Mouse (Mus musculus) left cerebral cortex, postnatal 25 days (tissue): Measurements from ENCODE around the gene Washc2. TPM values are rescaled to one million over a fixed set of nuclear protein-coding genes. Genes with fewer than 3 reads are reported as not detected.

ENCODE experiments used
- DNase-seq, 2 experiments: peaks; one replicate each; pipeline ENCODE4 v3.0.0; 2022; ENCODE audit warnings: low spot score in 2 of 2, mixed read lengths in 1 of 2
- intact Hi-C: fragments of 180-260 bp; cut with DNase I; formaldehyde crosslinking; loops from one replicate; pipeline ENCODE4 v1.15.1; 2025
- total RNA-seq, 2 experiments: library from RNA; stranded (reverse); gene quantifications; 2 replicates each; pipeline ENCODE4 v1.2.3; 2021

The Washc2 gene
- total RNA-seq, 2 experiments from 2014 or later, result 82.5 to 93.5 TPM

- intact Hi-C loops, result loop anchor here (10.0 kb wide), 1 partner anchor 165 kb away; no protein-coding TSS in a partner anchor
- DNase-seq, result no peak
Measured at GRCm38 (mm10) chr6:116259649-116260048, 51.8 kb downstream of the Washc2 start.

GRCm38 (mm10) chr6:116260481-116260880 is 52.6 kb downstream of the Washc2 start:
- DNase-seq, result no peak
- intact Hi-C loops, result loop anchor here (10.0 kb wide), 1 partner anchor 164 kb away; no protein-coding TSS in a partner anchor

DNA sequence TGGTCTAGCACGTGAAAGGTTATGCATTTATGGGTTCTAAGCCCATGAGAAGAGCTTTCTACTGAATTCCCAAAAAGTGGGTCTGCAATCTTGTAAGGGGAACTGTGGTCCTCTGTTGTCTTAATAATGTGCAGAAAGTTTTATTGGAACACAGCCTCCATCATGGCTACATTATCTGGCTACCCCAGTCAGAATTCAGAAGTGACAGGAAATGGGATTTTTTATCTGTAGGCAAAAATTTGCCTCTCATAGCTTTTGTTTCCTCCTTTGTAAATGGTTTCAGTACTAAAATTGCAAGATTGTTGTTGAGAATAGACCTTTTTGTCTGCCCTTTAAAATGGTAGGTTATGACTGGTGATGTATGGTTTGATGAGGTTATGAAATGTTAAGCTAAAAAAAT is 55.0 kb downstream of the Washc2 start:
- no peak for DNase-seq
- intact Hi-C loops, result loop anchor here (10.0 kb wide), 1 partner anchor 162 kb away; no protein-coding TSS in a partner anchor

DNA sequence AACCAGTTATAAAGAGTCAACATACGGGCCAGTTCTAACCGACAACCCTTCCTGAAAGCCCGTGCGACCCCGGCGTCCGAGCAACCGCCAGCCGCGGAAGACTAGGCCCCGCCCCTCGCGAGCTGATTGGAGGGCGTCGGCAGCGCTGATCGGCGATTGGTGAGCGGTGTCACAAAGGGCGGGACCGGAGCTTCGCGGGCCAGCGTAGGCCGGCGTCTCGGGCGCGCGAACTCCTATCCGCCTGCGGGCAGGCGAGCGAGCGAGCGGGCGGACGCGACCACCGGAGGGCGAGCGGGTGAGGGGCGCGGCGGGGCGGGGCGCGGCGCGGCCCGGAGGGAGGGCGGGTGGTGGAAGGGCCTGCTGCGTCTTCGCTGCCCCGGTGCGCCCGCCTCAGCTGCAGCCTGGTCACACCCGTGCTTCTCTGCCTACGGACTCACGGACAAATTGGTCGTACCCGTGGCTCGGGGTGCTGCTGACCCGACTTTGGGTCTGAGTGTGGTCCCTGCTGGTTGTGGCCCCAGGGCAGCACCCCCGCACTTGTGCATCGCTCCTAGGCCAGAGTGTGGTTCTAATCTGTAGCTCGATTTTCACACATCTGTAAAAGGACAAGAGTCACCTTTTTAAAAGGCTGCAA is 56.3 kb downstream of the Washc2 start, which contains the start of gene Zfand4:
Gene Zfand4, plus strand, starts transcription at position 205 of the 634 bp plus-strand sequence.
- intact Hi-C loops, result loop anchor here (10.0 kb wide), 1 partner anchor 161 kb away; no protein-coding TSS in a partner anchor
- peak; percentile 89 to 90 for DNase-seq

- no peak for DNase-seq
- intact Hi-C loops, result loop anchor here (10.0 kb wide), 1 partner anchor 160 kb away; no protein-coding TSS in a partner anchor
Measured at GRCm38 (mm10) chr6:116264836-116265235, 57.0 kb downstream of the Washc2 start.

GRCm38 (mm10) chr6:116265603-116266002 is 57.8 kb downstream of the Washc2 start:
- no peak for DNase-seq
- intact Hi-C loops, result loop anchor here (10.0 kb wide), 1 partner anchor 159 kb away; no protein-coding TSS in a partner anchor

DNA sequence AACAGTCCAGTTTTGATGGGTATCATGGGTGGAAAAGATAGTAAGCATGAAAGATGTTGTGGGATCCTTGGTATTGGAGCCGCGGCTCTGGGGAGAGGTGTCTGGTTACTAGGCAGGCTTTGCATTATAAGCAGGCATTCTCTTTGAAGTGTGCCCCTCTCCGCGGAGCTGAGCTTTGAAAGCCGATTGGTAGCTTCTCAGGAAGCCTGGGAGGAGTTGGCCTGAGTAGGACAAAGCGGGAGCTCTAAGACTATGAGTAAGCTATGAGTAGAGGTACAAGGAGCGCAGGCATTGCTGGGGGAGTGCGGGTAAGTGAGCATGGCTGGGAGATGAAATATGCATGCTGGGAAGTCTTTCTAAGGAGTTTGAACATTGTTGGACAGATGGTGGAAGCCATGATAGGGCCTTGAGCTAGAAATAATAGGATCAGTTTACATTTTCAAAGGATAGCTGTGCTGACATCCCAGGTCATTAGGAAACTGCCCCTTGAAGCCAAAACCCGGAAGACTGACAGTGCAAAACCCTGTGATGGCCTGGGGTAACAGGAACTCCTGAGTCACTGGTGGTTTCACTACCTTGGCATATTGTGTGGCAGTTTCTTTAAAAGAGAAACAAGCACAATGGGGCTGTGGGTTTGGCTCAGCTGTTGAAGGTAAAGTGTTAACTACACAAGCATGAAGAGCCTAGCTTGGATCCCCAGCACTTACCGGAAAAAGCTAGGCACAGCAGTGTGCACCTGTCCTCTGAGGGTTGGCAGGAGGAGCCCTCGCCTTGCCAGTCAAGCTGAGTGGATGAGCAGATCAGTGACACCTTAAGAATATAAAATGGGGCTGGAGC is 58.7 kb downstream of the Washc2 start:
- DNase-seq, result peak in 1 of 2 experiments; percentile 24
- intact Hi-C loops, result loop anchor here (10.0 kb wide), 1 partner anchor 158 kb away; no protein-coding TSS in a partner anchor

GRCm38 (mm10) chr6:116267110-116267423 is 59.2 kb downstream of the Washc2 start:
- DNase-seq, result no peak
- intact Hi-C loops, result loop anchor here (10.0 kb wide), 1 partner anchor 158 kb away; no protein-coding TSS in a partner anchor

DNA sequence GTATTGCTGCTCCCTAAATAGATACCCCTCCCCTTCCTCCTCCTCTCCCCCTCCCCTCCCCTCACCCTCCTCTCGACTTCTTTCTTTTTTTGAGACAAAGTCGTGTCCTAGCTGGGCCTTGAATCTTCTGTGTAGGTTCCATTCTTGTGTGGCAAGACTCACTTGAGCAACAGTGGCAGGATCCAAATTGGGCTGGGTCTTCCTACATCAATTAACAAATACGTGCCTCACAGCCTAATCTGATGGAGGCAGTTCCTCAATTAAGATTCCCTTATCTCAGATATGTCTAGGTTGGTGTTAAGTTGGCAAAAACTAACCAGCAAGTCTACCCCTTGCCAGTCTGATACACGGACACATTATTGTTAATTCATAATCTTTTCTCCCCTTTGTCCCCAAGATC is 67.9 kb downstream of the Washc2 start:
- no peak for DNase-seq
- intact Hi-C loops, result no loop called here

GRCm38 (mm10) chr6:116278679-116279317 is 71.0 kb downstream of the Washc2 start:
- DNase-seq, result no peak
- intact Hi-C loops, result no loop called here

DNA sequence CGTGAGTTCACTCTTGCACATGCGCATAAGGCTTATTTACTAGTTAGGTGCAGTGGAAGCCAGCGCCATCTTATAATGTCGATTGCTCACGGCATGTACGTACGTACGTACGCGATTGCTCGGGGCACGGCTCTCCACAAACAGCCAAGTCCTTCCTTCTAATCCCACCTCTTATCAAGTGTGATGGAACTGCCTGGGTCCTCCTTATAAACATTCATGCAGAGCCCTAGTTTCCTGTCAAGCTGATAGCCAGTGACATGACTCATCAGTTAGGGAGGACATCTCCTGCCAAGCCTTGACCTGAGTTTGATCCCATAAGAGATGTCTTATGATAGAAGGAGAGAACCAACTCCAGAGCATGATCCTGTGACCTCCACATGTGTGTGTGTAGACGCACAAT is 73.2 kb downstream of the Washc2 start:
- no peak for DNase-seq
- intact Hi-C loops, result no loop called here

DNA sequence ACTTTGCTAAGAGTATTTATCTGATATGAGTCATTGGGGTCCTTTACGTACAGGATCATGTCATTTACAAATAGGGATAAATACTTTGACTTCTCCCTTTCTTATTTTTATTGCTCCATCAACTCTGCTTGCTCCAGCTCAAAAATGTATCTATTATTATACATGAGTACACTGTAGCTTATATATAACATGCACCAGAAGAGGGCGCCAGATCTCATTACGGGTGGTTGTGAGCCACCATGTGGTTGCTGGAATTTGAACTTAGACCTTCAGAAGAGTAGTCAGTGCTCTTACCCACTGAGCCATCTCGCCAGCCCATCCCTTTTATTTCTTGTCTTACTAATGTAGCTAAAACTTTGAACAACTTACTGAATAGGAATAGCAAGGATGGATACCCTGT is 74.7 kb downstream of the Washc2 start:
- no peak for DNase-seq
- intact Hi-C loops, result no loop called here

DNA sequence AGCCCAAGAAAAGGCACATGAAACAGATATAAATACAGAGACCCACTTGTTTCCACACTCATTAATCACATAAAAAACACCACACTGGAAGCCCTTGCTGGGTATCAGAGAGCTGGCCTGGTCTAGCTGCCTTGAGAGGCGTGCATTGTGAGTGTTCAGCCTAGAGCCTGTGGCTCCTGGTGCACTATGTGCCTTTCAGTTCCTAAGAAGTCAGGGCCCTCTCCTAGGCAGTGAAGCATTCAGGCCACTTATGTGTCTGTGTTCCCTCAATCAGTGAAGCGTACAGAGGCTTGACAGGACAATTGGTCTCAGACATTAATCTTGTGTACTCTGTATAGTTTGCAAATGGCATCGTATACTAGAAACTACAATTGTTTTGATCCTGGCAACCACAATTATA is 75.4 kb downstream of the Washc2 start:
- intact Hi-C loops, result no loop called here
- no peak for DNase-seq

DNA sequence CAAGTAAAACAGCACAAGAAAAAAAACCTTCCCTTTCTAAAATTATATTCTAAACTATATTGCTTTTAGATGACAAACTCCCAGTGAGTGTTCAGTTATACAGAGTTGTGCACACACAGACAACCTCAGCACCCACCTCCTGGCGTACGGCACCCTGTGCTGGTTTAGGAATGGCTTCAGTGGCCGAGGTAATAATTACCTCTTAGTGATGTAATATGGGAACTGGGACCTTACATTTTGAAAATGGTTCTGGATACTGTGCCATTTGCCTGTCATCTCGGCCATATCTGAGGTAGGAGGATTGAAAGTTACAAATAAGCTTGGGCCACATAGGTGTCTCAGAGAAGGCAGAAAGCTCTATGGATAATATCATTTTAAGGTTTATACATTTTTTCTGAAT is 78.5 kb downstream of the Washc2 start:
- DNase-seq, result no peak
- intact Hi-C loops, result no loop called here

DNA sequence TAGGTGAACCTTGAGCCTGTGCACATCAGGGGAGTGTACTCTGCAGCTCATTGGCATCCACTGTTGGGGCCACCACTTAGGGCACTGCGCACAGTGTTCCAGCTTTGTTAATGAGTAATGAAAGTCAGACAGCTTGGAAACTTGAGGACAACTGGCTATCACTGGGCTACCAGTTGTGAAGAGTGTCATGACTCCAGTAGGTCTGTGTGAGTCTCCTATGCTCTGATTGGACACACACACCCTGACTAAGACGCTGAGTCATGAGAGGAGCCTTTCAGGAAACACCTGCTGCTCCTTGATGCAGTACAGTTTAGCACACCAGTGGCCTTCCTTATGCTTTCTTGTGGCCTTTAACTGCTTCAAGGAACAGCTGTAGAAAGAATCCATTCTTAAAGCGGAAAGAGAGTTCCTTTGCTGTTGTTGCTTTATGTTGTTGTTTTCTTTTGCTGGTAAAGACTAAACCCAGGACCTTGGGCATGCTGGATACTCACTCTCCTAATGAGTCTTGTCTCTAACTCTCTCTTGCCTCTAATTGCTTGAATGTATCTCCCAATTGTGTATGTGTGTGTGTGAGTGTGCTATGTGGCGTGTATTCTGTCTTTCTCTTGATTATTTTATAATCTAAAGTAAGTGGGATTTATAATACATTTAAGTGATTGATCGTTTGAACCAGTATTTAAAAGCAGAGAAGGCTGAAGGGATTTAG is 79.2 kb downstream of the Washc2 start:
- DNase-seq, result no peak
- intact Hi-C loops, result no loop called here

DNA sequence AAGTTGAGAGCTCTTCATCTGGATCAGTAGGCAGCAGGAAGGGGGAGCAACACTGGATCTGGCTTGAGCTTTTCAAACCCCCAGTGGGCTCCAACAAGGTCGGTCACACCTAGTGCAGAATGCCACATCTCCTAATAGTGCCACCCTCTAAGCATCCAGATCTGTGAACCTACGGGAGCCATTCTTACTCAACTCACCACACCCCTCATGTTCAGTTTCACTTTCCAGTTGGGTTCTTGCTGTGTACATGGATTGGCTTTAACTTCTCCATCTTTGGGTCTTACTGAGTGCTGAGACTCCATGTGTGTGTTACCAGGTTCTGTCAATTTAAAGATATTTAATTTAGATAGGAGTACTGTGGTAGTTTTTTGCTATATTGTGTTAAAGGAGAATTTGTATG is 103.6 kb downstream of the Washc2 start:
- intact Hi-C loops, result no loop called here
- no peak for DNase-seq
